Mouse (Mus musculus) adrenal gland, postnatal 25 days (tissue): Measurements from ENCODE around the gene Gm45140. TPM values are rescaled to one million over a fixed set of nuclear protein-coding genes. Genes with fewer than 3 reads are reported as not detected.

Experiments used
- DNase-seq: peaks from one replicate; pipeline ENCODE4 v3.0.0; 2021; ENCODE audit warnings: mixed read lengths
- total RNA-seq: library from RNA; stranded (reverse); gene quantifications from 2 replicates; pipeline ENCODE4 v1.2.3, GENCODE M21; 2021

Gene Gm45140
- total RNA-seq, 1 experiment from 2014 or later = 5.1 TPM

DNA sequence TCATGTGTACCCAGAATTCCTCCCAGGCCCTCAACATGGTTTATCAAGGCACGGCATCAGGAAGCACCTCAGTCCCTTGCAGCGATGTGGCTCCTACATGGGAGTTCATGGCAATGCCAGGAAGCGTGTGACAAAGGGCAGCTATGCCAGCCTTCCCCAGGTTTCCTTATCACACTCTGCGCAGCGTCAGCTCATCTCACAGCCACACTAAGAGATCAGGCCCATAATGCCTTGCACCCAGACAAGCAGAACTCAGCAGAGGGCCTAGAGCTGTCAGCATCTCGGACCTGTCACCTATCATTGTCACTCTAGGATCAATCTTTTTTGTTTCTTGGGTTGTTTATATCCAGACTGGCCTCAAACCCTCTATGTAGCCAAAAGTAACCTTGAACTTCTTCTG, 36.0 kb downstream of the Gm45140 start:
- DNase-seq = no peak

DNA sequence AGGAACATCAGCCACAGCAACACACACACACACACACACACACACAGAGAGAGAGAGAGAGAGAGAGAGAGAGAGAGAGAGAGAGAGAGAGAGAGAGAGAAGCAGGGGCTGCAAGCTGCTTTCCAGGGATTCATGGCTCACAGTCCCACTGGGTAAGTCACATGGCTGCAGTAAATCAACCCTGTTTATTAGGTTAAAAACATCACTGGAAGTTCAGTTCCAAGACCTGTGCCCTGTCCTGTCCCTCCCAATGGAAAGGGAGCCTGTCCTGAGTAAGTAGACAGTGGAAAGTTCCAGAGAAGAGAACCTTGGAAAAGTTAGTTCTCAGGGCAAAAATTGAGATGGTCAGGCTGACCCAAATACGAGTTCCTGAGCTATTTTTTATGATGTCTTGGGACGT, 38.3 kb downstream of the Gm45140 start:
- DNase-seq = no peak

DNA sequence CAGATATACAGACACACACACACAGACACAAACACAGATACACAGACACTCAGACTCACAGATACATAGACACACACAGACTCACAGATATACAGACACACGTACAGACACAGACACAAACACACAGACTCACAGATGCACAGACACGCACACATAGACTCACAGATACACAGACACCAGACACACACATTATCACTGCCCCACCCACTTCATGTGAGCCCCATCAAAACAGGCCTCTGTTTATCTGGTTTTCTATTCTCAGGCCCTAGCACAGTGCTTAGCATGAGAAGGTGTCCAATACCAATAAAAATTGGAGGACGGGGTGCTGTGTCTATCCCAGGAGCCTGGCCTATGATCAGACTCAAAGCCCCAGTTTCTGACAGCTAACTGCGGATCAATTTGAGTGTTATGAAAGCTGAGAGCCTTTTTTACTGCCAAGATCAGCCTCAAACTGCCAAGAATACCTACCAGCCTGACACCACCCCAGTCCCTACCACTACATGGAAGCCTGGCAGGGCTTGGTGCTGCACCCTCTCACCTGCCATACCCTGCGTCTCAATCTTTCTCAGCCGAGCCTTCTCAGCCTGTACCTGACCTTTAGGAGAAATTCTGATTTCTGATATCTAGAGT, 39.2 kb downstream of the Gm45140 start:
- DNase-seq = no peak

DNA sequence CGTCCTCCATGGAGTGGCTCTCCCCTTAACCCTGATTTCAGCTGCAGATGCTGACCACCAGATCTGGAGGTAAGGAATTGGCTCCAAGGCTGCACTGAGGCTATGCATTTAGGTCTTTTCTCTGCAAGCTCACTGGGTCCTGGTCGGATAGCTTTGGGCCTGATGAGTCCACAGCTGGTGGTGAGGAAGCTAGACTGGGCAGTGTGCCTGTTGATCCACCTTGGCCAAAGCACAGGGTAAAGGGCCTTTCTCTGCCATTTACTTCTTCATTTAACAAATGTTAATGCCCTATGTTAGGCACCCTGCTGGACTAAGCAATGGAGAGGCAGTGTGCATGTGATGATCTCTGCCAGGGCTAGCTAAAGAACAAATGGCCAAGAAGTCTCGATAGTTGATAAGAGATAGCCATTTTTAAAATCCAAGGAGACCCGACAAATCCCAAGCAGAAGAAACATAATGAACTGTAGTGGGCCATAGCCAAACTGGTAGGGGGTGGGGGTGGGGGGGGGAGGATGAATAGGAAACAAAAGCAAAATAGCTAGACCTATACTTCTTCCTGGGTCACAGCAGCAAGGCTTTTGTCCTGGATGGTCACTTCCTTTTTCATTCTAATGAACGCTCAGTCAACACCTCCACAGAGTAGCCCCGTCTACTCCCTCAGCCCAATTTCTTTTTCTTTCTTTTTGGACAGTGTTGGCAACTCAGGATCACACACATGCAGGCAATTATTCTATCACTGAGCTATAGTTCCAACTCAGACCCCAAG, 40.0 kb downstream of the Gm45140 start:
- DNase-seq = no peak

DNA sequence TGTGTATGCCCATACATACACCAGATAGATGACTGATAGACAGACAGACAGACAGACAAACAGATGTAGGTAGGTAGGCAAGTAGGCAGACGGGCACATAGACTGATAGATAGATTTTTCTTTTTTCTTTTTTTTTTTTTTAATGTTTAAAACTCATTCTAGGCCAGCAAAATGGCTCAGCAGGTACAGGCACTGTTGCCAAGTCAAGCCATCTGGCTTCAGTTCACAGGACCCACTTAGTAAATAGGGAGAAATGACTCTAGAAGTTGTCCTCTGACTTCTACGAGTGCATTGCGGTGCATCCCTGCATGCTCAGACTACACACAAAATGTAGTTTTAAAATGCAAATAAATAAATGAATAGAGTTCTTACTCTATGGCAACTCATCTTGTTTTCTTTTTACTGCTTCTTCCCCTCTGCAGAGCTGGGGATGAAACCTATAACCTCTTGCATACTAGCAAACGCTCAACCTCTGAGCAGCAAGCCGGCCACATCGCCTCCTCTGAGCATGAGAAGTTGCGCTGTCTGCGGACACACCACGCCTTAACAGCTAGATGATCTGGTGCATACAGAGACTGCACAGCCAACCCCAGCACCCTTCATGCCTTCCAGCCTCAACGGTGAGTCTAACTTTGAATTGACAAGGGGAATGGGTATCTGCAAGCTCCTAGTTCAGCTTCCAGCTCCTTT, 41.6 kb downstream of the Gm45140 start:
- DNase-seq = no peak

DNA sequence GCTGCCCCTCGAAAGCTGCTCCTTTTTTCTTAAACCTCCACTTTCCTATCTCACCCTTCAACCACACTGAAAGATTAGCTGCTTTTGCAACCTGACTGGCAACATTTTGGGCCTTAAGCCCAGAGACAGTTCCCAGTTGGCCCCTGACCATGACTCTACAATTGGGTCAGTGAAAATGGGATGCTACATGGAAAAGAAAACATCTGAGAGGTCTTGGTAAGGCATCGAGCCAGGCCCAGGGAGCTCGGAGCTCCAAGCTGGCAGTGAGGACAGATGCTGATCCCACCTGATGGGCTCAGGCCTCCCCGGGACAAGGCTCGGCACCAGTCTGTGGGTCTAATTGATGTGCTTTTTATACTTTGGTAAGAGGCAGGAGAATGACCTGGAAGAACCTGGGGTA, 43.8 kb downstream of the Gm45140 start:
- no peak for DNase-seq

DNA sequence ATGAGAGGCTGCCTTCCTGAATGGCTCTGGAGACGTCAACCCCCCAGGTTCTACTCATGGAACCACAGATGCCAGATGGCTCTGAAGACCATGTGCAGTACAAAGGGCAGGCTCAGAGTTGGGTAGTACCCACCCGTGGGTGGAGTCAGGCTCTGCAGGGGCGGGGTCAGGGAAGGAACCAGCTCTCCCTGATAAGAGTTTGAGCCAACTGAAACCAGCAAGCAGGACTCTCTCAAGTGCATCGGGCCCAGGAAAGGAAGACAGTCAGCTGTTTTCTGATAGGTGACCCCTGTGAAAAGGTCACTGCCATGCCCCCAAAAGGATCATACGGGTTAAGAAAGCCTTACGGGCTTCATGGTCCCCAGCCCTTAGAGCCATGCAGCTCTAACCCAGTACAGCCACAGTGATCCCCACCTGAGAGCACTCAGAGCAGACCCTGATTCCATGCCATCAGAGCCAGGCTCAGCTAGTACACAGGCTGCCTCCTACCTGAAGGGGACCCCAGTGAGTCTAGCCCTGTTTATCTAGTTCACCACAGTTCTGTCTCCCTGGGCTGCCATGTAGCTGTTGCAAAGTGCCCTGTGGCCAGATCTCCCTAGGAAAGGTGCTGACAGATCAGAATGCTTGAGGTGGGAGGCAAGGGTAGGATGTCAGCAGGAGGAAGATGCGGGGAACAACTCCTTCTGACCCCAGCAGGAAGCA, 44.7 kb downstream of the Gm45140 start:
- DNase-seq = no peak

DNA sequence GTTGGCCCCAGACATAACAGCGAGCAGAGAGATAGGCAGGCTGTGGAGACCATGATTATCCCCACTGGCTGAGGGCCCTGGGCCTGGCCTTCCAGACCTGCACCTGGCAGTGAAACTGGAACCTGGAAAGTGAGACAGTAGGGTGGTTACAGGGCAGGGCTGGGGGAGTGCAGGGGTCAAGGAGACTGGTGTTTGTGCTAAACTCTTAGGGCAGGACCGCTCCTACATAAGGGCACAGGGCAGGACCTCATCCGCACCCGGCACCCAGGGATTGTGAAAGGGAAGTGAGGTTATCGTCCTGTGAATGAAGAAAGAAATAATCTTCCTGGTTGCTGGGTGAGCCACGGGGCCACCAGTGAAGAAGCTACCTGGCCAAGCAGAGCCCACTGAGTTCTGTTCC, 45.8 kb downstream of the Gm45140 start:
- DNase-seq = no peak

DNA sequence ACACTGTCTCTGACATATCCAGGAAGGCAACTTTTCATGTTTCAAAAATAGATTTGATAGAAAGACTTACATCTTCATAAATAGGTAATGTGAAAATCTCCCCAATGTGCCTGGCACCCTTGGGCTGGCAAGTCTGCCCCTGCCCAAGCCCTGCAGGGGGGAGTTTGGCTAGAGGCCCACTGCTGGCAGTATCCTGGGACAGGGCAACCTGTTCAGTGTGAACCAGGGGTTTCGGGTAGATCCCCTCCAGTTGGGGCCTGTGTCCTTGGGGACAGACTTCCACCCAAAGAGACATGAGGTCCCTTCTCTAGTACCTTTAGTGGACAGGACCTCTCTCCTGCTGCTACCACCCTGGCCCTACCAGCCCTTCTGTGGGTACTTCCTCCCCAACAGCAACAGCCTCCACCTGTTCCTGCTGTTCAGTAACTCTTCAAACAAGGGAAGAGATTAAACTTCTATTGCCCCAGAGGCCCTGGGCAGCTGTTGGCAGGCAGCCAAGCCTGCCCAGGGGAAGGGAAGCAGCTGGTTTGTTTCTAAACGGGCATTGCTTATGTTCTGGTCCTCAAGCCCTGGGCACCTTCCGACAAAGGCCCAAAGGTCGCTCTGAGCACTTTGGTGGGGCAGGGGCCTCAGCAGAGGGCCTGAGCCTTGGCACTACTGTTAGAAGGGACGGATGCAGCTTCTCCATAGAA, 46.6 kb downstream of the Gm45140 start:
- peak; percentile 60 for DNase-seq

DNA sequence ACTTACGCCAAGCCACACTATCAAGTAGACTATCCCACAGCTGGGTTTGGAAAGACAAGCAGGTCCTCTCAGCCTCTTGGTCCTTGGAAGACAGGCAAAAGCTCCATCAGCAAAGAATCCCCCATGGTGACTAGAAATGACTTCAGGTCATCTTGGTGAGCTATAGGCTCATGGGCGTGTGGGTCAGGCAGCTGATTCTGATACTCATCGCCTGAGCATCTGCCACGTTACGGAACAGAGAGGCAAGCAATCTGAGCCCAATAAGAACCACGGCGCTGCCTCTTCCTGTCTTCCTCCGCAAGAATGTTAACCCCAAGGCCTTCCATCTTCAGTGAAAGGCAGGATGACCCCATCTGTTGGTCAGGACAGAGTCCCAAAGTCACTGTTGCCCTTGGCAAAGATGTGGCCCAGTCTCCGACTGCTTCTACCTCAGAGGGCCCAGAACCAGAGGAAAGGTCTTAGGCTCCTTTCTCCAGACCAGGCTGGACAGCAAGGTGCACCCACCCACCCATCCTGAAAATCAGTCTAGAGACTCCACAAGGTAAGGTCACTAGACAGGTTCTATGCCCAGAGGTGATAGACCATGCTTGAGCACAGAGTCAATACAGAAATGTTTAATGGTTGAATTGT, 47.2 kb downstream of the Gm45140 start:
- DNase-seq = no peak

DNA sequence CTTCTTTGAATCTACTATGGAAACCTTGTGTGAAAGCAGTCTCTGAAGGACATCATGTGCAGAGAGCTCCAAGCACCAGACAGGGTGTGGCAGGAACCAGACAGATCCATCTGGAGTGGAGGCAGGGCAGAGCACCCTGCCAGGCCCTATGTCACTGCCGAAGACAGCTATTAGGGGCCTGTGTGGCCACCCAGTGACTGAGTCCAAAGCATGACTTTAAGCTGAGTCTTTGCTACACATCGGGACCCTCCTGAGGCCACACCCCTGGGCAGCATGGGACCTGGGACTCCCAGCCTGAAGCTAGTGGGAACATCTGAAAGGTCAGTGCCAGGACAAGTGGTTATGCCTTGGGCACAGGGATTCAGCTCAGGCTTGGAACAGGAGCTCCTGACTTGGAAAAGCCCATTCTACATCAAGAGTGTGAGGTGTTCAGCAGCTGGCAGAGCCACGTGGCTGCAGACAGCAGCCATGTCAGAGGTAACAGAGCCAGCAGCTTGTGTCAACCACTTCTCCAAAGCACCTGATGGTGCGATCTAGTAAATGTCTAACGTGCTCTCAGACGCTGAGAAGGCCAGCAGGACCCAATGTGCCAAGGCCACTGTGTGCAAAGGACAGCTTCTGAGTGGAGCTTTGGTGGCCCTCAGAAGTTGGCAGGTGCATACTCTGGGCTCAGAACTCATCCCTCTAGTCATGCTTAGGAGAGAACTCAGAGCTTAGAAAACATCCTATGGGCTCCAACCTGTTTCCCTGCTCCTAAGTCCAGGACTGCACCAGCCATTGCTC, 48.3 kb downstream of the Gm45140 start:
- DNase-seq = no peak

DNA sequence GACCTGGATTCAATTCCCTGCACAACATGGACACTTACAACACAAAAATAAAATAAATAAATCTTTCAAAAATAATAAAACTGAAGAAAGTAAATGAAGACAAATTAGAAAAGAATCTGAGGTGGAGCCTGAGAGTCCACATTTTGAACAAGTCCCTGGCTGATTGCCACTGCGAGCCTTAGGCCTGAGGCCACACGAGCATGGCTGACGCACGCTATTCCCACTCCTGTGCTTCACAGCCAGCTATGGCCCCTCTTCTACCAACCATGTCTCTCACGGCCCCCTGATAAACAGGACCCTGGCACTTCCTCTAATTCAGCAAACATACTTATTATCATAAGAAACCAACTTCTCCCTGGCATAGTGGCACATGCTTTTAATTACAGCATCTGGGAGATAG, 49.0 kb downstream of the Gm45140 start:
- no peak for DNase-seq

DNA sequence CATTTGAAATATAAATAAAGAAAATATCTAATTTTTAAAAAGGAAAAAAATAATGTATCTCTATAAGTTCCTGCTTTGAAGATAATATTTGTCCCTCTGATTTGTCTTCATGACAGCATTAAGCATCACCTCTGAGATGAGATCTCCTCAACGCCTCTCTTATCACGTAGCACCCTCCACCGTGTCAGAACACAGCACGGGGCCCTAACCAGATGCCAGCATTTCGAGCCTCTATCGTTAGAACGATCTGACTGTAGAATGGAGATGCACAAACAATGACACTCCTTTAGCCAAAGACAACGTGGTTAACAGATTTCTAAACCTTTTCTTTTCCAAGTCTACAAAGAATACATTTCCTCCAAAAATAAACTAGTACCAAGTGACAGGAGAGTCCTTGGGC, 51.6 kb downstream of the Gm45140 start:
- DNase-seq = no peak

DNA sequence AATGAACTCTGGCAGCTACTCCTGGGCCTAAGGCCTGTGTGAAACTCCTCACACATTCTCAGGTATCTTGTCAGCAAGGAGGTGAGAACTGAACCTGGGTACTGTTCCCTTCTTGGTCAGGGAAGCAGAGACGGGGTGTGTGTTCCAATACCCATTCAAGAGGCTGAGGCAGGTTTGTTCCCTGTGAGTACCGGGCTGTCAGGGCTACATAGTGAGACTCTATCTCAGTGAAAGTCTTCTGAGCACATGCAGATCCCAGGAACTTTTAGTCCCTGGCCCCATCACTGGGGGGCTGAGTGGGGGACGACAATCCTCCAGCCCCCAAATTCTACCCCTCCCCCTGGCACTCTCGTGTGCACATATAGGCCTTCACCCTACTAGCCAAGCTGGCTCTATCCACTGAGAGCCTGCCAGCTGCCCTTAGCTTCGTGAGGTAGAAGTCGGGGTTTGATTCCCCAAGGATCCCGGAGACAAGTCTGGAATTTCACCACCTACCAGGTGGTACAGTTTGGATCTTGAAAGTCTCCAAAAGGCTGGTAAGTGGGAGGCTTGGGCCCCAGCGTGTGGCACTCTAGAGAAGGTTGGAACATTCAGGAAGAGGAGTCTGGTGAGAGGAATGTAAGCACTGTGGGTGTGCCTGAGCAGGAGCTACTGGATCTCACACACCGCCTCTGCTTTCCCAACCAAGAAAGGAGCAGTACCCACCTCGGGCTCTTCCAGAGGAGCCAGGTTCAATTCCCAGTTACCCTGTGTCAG, 54.9 kb downstream of the Gm45140 start:
- DNase-seq = no peak

DNA sequence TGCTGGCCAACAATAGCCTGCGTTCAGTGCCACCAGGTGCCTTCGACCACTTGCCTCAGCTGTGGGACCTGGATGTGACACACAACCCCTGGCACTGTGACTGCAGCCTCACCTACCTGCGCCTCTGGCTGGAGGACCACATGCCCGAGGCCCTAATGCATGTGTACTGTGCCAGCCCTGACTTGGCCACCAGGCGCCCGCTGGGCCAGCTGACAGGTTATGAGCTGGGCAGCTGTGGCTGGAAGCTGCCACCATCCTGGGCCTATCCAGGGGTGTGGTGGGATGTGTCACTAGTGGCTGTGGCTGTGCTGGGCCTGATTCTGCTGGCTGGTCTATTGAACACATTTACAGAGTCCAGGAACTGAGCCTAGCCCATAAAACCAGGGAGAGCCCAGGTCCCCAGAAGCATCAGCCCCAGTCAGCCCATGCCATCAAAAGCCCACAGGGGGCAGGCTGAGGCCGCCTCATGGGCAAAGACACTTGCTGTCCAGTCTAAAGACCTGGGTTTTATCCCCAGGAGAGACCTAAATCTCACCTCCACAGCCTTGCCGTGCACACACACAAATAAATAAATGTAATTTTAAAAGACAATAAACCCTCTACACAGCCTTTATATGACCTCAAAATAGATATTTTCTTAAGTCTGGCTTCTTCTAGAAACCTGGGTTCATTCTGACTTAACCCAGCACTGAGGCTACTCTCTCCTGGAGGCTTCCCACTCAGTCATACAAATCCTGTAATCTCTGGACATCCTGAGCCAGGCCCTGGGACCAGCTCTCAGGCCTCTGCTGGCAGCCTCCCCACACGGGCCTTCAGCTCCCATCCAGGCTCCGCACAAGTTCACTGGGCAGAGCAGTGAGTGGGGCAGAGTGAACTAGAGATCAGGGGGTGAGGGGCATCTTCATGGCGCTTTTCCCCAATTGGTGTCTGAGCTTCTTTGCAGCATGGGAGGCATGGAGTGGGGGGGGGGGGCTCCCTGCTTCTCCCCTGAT, 56.1 kb downstream of the Gm45140 start:
- no peak for DNase-seq

DNA sequence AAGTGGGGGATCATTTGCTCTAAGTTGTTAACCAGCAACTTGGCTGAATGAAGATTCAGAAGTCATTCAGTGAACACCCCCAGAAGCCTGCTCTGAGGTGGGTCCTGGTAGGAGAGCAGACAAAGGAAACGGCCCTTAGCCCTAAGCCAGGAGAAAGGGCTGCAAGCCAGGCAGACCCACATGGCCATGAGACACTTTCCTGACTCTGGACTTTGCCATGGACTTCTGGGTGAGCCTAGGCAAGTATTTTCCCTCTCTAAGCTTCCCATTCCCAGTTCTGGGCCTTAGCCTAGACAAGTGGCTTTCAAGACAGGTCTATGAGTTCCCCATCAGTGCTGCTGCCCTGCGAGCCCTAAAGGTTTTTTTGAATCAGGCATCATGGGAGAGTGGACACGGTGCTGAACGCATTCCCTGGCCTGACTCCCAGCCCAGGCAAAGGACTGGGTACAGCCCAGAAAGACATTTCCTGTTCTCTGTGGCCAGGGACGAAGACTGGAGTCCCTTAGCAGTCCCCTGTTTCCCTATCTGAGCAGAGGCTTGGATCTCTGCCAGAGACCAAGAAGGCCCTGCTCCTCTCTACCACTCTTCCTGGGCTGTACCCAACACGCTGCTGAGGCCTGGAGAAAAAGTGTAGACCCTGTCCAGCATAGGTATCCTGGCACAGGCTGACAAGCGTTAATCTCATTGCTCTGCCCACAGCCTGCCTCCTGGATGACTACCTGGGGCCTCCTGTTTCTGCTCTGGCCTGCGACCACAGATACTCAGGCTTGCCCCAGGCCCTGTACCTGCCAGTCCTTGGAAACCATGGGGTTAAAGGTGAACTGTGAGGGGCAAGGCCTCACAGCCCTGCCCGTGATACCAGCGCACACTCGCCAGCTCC, 57.1 kb downstream of the Gm45140 start:
- no peak for DNase-seq

DNA sequence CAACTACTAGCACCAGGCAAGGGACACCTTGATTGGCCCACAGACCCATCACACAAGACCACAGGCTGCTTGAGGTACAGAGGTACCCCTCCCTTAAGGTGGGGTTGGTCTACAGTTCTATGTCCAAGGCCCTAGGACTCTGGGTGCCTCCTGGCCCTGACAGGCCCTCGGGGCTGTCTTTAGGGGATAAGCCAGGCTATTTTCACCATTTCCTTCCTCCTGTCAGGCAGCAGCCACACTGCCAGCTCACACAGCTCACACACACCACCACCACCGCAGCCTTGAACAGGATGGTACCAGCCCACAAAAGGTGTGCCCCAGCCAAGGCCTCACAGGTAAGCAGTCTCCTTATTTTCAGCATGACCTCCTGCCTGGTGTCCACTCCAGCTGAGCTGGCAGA, 57.8 kb downstream of the Gm45140 start, which contains the start of gene Gp9:
TSS of gene Gp9 (plus strand) at position 231 of the 400 bp plus-strand sequence.
- no peak for DNase-seq

DNA sequence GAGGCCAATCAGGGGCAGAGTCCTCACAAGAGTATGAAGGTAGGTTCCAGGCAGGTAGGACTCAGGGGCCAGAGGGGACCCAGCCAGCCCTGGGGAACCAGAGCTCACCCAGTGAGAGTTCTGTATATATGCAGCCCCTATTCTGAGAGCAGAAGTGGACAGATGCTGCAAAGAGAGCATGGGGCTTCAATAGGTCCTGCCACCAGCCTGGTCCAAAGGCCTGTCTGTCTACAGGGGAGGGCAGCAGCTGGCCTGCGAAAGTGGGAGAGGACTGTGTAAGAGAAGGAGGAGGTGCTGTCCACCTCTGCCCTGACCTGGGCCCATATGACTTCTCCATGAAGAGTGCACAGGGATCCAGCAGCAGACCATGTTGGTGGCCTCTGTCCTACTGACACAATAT, 58.9 kb downstream of the Gm45140 start:
- DNase-seq = no peak
